Mouse (Mus musculus) midbrain, embryonic 14.5 days (tissue): ENCODE measurements at regions not wholly inside any gene's neighbourhood (a gene's known extent, or its start where the extent isn't known, plus 50 kb on each side); places are given as distances from the start of the nearest gene placed in this dataset.
A peak's percentile ranks its signal among the peaks of the same experiment; 100 is the strongest.

Experiments used
- ATAC-seq: fragments of 200-750 bp; cut with Nextera tagmentation; 2 replicates; pipeline ENCODE4 v1.8.0; 2017; ENCODE audit warnings: moderate number of reproducible peaks, moderate library complexity; ENCODE audit not compliant: low FRiP score, low TSS enrichment
- DNase-seq: peaks from one replicate; pipeline ENCODE4 v3.0.0-alpha.2; 2015
- H3K27ac ChIP-seq: fragments of 300-500 bp; sonication (generic); replicated peaks from 2 replicates; pipeline ENCODE4 v1.5.1; 2014; ENCODE audit warnings: mild to moderate bottlenecking, low read depth, low read length, moderate library complexity
- H3K27me3 ChIP-seq: fragments of 300-500 bp; sonication (generic); 2 replicates; pipeline ENCODE4 v1.6.1; 2014; ENCODE audit warnings: low read length, control low read depth, mixed read lengths; ENCODE audit not compliant: control insufficient read depth, insufficient read depth
- H3K36me3 ChIP-seq: fragments of 300-500 bp; sonication (generic); 2 replicates; pipeline ENCODE4 v1.6.1; 2014; ENCODE audit warnings: low read length, control low read depth; ENCODE audit not compliant: control insufficient read depth, insufficient read depth
- H3K4me1 ChIP-seq: fragments of 300-500 bp; sonication (generic); 2 replicates; pipeline ENCODE4 v1.6.1; 2014; ENCODE audit warnings: mild to moderate bottlenecking, antibody characterized with exemption, low read length, control low read depth; ENCODE audit not compliant: control insufficient read depth, insufficient read depth
- H3K4me2 ChIP-seq: fragments of 300-500 bp; sonication (generic); 2 replicates; pipeline ENCODE4 v1.6.1; 2014; ENCODE audit warnings: mild to moderate bottlenecking, low read length, moderate library complexity
- H3K4me3 ChIP-seq: fragments of 300-500 bp; sonication (generic); replicated peaks from 2 replicates; pipeline ENCODE4 v1.5.1; 2014; ENCODE audit warnings: low read depth, low read length
- H3K9ac ChIP-seq: fragments of 300-500 bp; sonication (generic); replicated peaks from 2 replicates; pipeline ENCODE4 v1.6.1; 2014; ENCODE audit warnings: mild to moderate bottlenecking, low read length, moderate library complexity
- H3K9me3 ChIP-seq: fragments of 300-500 bp; sonication (generic); 2 replicates; pipeline ENCODE4 v1.6.1; 2016; ENCODE audit warnings: low read length, control low read depth, mixed read lengths; ENCODE audit not compliant: control insufficient read depth
- WGBS: fragments of 180-500 bp; shearing (Covaris S2); extraction: QIAGEN DNeasy Blood & Tissue Kit; methylation state at CpG from one replicate; pipeline ENCODE4 v1.1.7; 2014; 5-methylcytosine and 5-hydroxymethylcytosine counted together

- H3K4me1 ChIP-seq = no peaks in the 10 kb centered on the region
- 60% methylated on average over 4 of the region's 4 CpGs for WGBS
- H3K27ac ChIP-seq = no peak overlapping the region
- H3K9me3 ChIP-seq = no peaks in the 10 kb centered on the region
- H3K27me3 ChIP-seq = no peaks in the 10 kb centered on the region
- no peaks in the 10 kb centered on the region for H3K36me3 ChIP-seq
- ATAC-seq (0 out of 2 replicates have a peak, but pooled peaks have one; percentile 67), DNase-seq (peak; percentile 87)
- no peak overlapping the region for H3K4me2 ChIP-seq
- H3K4me3 ChIP-seq = no peak overlapping the region
- no peak overlapping the region for H3K9ac ChIP-seq
Measured at GRCm38 (mm10) chr15:30029257-30029899, 143.0 kb upstream of the Ctnnd2 start.

GRCm38 (mm10) chr15:30035367-30035766, 137.0 kb upstream of the Ctnnd2 start:
- WGBS = 93% methylated on average over 2 of the region's 2 CpGs
- DNase-seq (no peak), ATAC-seq (no peak)
- H3K4me2 ChIP-seq = no peak overlapping the region
- H3K9me3 ChIP-seq = no peaks in the 10 kb centered on the region
- no peaks in the 10 kb centered on the region for H3K4me1 ChIP-seq
- H3K36me3 ChIP-seq = no peaks in the 10 kb centered on the region
- no peaks in the 10 kb centered on the region for H3K27me3 ChIP-seq
- no peak overlapping the region for H3K4me3 ChIP-seq
- no peak overlapping the region for H3K27ac ChIP-seq
- no peak overlapping the region for H3K9ac ChIP-seq

GRCm38 (mm10) chr15:30050851-30051250, 121.5 kb upstream of the Ctnnd2 start:
- WGBS = 51% methylated on average over 5 of the region's 5 CpGs
- Histone ChIP-seq H3K4me3 (no peak overlapping the region), H3K9ac (no peak overlapping the region), H3K9me3 (no peaks in the 10 kb centered on the region), H3K27me3 (no peaks in the 10 kb centered on the region), H3K4me1 (no peaks in the 10 kb centered on the region), H3K4me2 (no peak overlapping the region), H3K36me3 (no peaks in the 10 kb centered on the region), H3K27ac (no peak overlapping the region)
- DNase-seq (no peak), ATAC-seq (no peak)

- DNase-seq = no peak
- Histone ChIP-seq H3K4me3 (no peak overlapping the region), H3K36me3 (no peaks in the 10 kb centered on the region), H3K27ac (no peak overlapping the region), H3K4me1 (no peaks in the 10 kb centered on the region), H3K9ac (no peak overlapping the region), H3K4me2 (no peak overlapping the region), H3K9me3 (no peaks in the 10 kb centered on the region), H3K27me3 (no peaks in the 10 kb centered on the region)
- no peak for ATAC-seq
- WGBS = 89% methylated on average over 7 of the region's 7 CpGs
Measured at GRCm38 (mm10) chr15:30059808-30060207, 112.6 kb upstream of the Ctnnd2 start.

- 81% methylated on average over 3 of the region's 3 CpGs for WGBS
- H3K4me2 ChIP-seq = no peak overlapping the region
- H3K9me3 ChIP-seq = no peaks in the 10 kb centered on the region
- no peaks in the 10 kb centered on the region for H3K4me1 ChIP-seq
- no peak for DNase-seq
- no peak for ATAC-seq
- no peak overlapping the region for H3K9ac ChIP-seq
- H3K27ac ChIP-seq = no peak overlapping the region
- no peak overlapping the region for H3K4me3 ChIP-seq
- H3K36me3 ChIP-seq = no peaks in the 10 kb centered on the region
- no peaks in the 10 kb centered on the region for H3K27me3 ChIP-seq
Measured at GRCm38 (mm10) chr15:30060505-30061342, 111.7 kb upstream of the Ctnnd2 start.

GRCm38 (mm10) chr15:30071668-30072067, 100.7 kb upstream of the Ctnnd2 start:
- 39% methylated on average over 2 of the region's 2 CpGs for WGBS
- no peak overlapping the region for H3K9ac ChIP-seq
- ATAC-seq (no peak), DNase-seq (no peak)
- H3K27ac ChIP-seq = no peak overlapping the region
- H3K36me3 ChIP-seq = no peaks in the 10 kb centered on the region
- no peaks in the 10 kb centered on the region for H3K27me3 ChIP-seq
- no peaks in the 10 kb centered on the region for H3K9me3 ChIP-seq
- no peak overlapping the region for H3K4me3 ChIP-seq
- H3K4me2 ChIP-seq = no peak overlapping the region
- H3K4me1 ChIP-seq = no peaks in the 10 kb centered on the region

- H3K27ac ChIP-seq = no peak overlapping the region
- WGBS = 45% methylated on average over 1 of the region's 1 CpGs
- H3K4me3 ChIP-seq = no peak overlapping the region
- ATAC-seq (no peak), DNase-seq (no peak)
- no peaks in the 10 kb centered on the region for H3K36me3 ChIP-seq
- H3K9ac ChIP-seq = no peak overlapping the region
- H3K9me3 ChIP-seq = no peaks in the 10 kb centered on the region
- no peak overlapping the region for H3K4me2 ChIP-seq
- no peaks in the 10 kb centered on the region for H3K4me1 ChIP-seq
- no peaks in the 10 kb centered on the region for H3K27me3 ChIP-seq
Measured at GRCm38 (mm10) chr15:30072301-30072700, 100.1 kb upstream of the Ctnnd2 start.

GRCm38 (mm10) chr15:30087120-30087519, 85.3 kb upstream of the Ctnnd2 start:
- H3K4me1 ChIP-seq = no peaks in the 10 kb centered on the region
- no peak overlapping the region for H3K9ac ChIP-seq
- H3K9me3 ChIP-seq = no peaks in the 10 kb centered on the region
- no peak overlapping the region for H3K4me2 ChIP-seq
- no peaks in the 10 kb centered on the region for H3K36me3 ChIP-seq
- ATAC-seq (no peak), DNase-seq (no peak)
- H3K27me3 ChIP-seq = no peaks in the 10 kb centered on the region
- 95% methylated on average over 6 of the region's 6 CpGs for WGBS
- H3K4me3 ChIP-seq = no peak overlapping the region
- H3K27ac ChIP-seq = no peak overlapping the region

- Histone ChIP-seq H3K4me1 (no peaks in the 10 kb centered on the region), H3K9ac (no peak overlapping the region), H3K4me2 (no peak overlapping the region), H3K9me3 (no peaks in the 10 kb centered on the region), H3K27ac (no peak overlapping the region), H3K27me3 (no peaks in the 10 kb centered on the region), H3K4me3 (no peak overlapping the region), H3K36me3 (no peaks in the 10 kb centered on the region)
- WGBS = 68% methylated on average over 3 of the region's 3 CpGs
- ATAC-seq = no peak
- no peak for DNase-seq
Measured at GRCm38 (mm10) chr15:30122061-30122460, 50.3 kb upstream of the Ctnnd2 start.
